Mouse (Mus musculus): Measurements from ENCODE around the gene Ctdnep1.

GRCm38 (mm10) chr11:69999666-70000065, 18.7 kb downstream of the Ctdnep1 start:
- TF ChIP-seq POLR2A (IDR thresholded peaks at IDR 0.05; ENCODE audit: extremely low read depth, insufficient read depth, low read length) = no peak
- no peak for TF ChIP-seq CTCF (IDR thresholded peaks at IDR 0.05; ENCODE audit: extremely low read depth, insufficient read depth, low read length)

All from cortical plate, adult 2 months (tissue).